Mouse (Mus musculus) cerebellum, adult 11-12 months (tissue): ENCODE data around the gene Rcan1.

Source experiments
- DNase-seq: peaks from one replicate; pipeline ENCODE4 v3.0.0; 2022

Gene Rcan1

DNA sequence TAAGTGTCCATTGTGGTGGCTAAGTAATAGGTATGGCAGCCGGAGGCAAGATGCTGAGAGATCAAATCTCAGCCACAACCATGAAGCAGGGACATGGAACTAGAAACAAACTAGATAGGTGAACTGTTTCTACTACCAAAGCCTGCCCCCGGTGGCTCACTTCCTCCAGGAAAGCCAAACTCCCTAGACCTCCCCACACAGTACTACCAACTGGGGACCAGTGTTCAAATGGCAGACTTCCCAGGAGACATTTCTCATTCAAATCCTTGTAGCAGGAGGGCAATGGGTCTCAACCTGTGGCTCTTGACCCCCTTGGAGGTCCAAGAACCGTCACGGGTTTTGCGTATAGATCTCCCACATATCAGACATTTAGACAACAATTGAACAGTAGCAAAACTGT is 3.6 kb downstream of the Rcan1 start:
- no peak for DNase-seq

DNA sequence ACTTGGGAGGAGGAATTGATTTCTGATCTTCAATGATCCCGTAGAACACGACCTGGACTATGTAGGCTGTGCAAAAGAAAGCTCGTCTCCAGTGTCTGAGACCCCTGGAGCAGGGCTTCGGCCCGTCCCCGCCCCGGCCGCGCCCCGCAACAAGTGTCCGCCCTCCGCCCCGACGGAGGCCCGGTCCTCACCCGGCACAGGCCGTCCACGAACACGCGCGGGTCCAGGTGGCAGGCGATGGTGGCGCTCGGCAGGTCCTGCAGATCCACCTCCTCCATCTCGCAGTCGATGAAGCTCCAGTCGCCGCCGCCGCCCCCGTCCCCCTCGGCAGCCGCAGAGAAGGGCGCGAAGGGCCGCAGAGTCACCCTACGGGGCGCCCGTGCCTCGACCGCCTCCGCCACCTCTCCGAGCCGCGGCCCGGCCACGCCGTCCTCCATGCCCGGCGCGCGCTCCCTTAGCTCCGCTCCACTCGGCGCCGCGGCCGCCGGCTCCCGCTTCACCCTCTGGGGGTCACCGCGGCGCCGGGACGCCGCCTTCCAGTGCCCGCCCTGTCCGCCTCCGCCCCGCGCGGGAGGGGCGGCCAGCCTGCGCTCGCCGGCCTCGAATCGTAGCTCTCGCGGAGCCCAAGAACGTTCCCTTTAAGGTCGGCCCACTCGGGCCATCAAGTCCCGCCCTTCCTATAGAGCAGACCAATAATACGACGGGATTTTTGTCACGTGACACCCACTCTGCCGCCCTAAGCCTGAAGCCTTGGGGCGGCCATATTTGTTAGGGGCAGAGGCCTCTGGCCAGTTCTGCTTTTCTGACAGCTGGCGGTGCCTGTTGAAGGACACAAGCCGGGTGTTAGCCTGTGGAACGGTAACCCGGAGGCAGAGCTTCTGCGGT is 4.8 kb downstream of the Rcan1 start:
- peak; percentile 99 for DNase-seq

DNA sequence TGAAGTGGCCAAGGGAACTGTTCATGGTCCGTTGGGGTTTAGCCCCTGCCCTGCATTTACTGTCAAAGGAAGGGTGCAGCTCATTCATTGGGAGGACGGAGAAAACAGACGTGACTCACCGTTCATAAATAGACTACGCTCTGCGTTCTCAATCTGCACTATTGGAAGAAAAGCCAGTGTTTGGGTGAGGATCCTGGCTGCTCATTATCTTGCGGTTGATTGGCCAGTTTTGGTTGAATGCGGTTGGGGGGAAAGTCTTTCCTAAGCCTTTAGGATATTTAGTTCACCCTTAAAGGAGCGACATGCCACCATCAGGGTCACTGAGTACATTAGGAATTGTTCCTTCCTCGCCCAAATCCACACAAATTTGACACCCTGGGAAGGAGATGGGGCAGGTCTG is 5.4 kb downstream of the Rcan1 start:
- DNase-seq = no peak

DNA sequence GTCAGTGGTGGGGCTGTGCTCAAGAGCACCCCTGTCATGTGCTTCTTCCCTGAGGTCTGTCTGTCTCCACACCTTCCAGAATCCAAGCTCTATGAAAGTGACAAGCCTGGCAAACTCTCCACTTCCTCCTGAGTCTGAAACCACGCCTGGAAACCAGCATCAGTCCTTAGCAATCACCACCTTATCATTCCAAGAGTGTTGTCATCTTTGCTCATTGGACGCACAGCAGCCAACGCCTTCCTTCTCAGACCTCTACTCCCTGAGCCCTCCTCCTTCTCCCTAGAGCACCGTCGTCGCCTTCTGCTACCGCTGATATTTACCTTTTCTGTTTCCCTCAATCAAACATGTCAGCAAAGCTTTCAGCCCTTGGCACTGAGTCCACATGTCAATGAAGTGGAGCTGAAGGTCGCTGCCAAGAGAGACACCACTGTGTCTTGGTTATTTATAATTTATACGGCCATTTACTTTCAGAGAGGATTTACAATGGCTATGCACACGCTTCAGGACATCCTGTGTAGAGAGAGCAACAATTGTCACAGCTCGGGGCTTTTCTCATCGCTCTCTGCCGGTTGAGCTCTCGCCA is 6.2 kb downstream of the Rcan1 start:
- DNase-seq = no peak

DNA sequence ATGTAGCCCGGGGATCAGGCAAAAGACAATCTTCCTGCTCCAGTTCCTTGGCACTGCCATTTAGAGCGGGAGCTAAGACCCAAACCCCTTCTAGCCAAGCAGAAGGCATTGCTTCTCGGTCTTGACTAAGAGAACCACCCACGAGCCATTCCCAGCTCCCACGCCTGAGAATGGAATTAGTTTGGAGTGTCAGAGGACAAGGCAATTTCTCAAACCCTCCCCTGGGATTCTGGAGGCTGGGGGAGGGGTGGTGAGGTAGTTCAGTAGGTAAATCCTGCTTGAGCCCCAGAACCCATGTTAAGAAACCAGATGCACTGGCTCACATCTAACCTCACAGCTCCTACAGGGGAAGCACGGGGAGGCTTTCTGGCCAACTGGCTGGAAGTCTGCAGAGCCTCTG is 9.3 kb downstream of the Rcan1 start:
- DNase-seq = no peak

DNA sequence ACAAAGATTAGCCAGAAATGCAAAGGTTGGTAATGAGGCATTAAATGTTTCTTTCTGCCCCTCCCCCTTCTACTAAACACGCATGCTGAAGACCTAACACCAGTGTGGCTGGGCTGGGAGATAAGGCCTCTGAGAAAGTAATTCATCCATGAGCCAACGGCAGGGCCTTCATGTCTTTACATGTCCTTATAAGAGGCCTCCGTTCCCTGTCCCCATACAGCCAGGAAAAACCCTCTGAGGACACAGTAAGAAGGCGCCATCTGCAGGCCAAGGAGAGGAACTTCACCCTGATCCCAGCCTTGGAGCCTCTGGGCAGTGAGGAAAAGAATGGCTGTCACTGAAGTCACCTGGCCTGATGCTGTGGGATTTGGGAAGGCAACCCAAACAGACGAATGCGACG is 13.1 kb downstream of the Rcan1 start:
- peak; percentile 53 for DNase-seq

DNA sequence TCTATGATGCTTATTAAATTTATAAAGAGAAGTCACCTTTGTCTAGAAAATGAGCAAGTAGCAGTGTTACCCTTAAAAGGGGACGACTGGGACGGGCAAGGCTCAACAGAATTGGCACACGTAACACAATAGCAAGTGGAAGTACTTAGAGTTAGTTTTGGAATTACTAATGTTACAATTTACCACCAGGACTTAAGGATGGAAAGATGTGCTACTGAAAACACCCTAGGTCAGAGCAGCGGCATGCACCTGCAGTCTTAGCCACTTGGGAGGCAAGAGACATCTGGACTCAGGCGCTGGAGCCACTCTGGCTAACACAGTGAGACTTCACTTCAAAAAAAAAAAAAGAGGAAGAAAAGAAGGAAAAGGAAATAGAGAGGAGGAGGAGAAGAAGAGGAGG is 14.7 kb downstream of the Rcan1 start:
- no peak for DNase-seq

DNA sequence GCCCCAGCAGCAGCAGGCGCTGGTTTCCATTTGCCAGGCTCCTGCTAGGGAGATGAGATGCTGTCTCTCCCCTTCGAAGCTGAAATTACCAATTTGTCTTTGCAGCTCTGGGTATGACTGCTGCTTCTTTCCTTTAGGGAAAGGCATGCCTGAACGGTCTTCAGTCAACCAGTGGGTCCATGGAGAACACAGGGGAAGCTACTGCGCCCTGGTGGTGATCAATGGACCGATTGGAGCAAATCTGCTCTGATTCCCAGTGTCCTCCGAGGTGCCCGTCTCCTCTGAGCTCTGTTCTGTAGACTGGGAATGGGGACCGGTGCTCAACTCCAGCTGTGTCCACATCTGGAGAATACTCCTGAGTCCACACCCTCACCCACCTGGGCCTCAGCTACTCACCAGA is 15.2 kb downstream of the Rcan1 start:
- no peak for DNase-seq

DNA sequence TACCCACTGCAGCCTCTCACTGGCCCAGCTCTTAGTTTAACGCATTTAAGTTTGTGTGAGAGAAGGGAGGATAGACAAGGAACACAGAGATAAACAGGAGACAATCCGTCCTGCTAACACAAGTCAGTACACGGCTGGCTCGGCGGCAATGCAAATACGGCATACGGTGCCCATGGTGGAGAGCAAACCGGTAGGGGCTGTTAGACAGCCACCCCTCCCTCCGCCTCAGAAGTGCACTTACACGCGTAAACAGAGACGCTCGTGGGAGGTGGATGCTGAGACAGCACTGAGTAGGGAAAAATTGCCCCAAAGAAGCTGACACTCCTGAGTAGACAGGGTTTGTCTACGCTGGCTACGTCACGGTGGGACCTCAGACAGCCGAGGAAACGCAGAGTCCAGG is 16.2 kb downstream of the Rcan1 start:
- DNase-seq = no peak

DNA sequence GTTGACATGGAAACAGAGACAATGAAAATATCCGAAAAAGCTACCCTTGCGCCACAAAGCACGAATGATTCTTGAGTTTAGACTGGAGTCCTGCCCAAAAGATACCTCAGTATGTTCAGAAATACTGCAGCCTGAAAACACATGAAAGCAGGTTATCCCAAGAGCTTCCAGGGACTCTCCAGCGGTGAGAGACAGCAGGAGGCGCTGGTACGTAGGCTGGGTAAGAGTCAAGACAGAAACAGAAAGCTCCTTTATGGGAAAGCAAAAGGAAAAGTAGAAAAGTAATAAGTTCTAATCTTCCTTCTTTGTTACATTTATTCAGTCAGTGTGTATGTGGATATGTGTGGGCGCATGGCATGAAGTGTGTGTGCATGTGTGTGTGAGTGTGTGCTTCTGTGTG is 16.7 kb downstream of the Rcan1 start:
- no peak for DNase-seq

DNA sequence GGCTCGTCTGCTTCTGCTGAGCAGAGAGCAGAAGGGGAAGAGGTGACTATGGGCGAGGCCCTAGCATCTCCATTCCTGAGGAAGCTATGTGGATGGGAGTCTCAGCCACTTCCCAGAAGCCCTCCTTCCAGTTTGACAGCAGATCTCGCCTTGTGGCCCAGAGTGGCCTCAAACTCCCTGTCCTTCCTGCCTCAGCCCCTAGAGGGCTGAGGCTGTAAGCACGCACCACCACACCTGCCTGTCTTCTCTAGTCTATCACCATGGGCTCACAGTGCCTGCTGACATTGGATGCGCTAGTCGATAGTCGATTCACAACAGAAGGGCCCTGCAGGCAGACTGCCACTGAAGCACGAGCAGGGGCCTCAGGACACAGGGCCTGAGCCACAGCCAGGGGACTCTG is 18.1 kb downstream of the Rcan1 start:
- DNase-seq = no peak

DNA sequence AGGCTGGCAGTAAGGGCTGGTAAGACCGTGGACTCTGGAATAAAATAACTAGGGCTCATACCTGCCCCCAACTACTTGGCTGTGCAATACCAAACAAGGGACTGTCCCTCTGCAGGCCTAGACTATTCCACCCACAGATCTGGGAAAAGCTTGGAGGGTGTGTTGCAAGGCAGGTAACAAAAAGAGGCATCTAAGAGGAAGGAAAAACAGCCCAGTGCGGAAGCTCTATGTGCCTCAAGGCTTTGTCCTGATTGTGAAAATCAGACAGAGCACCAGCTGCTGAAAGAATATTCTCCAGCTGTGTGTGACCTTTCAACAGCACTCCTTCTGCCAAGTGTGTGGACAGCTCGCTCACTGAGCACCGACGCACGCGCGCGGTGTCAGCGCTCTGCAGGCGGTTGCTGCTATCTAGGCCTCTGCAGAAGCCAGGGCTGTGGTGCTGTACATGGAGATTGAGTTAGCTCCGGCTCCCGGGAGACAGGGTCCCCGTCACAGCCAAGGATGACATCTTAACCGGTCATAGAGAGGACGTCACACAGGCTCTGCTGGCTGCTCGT is 19.1 kb downstream of the Rcan1 start:
- DNase-seq = no peak

DNA sequence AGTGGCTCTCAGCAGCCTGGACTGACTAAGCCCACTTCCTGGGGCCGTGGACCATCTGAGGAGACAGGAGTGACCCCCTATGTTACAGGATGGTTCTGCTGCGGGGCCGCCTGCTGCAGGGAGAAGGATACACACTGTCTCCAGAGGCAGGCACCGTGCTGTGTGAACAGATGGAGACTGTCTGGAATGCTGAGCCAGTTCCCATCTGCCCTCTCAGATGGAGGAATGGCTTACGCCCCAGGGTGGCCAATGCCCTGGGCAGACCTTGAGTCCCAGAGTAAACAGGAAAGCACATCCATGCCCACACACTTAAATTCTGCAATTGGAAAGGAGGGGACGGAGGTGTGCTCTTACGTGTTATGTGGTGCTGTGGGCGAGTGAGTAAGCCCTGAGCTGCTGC is 20.3 kb downstream of the Rcan1 start:
- peak; percentile 46 for DNase-seq

DNA sequence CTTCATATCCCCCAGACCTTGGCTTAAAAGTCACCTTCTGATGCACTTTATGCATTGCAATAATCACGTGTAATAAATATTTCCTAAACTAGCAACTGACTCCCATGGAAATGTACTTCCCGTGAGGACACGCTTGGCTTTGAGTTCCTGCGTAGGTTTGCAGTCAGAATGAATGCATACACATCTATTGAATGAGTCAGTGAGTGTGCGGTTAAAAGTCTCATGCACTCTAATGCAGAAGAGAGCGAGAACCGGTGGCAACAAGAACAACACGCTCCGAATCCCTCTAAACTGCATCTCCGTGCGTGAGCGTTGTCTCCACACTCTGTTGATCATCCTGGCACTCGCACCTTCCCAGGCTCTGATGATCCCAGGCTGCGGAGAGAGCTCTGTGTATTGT is 21.6 kb downstream of the Rcan1 start:
- no peak for DNase-seq

DNA sequence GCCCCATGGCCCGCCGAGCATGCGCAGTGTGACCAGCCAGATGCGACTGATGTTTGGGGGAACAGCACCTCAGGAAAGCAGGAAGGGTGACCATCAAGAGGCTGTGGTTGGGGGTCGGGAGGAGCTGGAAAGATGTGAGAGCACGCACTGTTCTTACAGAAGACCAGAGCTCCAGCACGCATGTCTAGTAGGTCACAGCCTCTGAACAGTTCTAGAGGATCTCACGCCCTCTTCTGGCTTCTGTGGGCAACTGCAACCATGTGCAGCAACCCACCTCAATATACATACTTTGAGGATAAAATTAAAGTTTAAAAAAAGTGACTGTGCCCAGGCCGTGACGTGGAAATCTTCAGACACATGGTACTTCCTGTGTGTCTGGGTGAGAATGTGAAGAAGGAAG is 25.3 kb downstream of the Rcan1 start:
- DNase-seq = no peak

DNA sequence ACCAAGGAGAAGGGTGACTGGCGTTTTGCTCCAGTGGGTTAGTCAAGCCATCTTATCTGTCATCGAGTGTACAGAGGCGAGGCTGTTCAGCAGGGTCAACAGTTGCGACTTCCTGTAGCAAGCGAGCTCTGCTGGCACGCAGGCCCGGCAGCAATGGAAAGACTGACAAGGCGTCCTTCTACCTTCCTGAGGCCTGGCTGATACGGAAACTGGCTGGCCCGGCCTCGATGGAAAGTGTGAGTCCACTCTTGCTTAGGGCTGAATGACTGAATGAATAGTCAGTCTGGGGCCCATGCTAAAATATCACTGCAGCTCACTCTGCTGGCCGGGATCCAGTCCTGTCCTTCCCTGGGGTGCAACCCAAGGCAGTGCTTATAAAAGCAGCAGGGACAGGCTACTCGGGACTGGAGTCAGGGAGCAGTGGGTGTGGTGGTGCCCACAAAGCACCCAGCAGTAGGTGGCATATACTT is 27.0 kb downstream of the Rcan1 start:
- DNase-seq = no peak

DNA sequence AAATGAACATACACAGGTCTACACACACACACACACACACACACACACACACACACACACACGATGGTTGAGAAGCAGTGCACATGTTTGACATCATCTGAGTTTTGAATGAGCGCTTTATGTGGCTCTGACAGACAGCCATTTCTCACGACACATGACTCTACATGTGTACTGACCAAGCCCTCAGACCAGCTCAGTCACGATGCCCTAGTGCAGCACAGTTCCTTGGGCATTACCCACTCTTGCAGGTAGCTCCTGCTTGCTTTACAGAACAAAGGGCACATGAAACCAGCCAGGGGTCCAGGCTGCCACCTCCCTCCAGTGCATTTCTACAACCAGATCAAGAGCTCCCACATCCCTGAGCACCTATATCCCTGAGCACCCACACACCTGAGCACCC is 27.7 kb downstream of the Rcan1 start:
- no peak for DNase-seq

DNA sequence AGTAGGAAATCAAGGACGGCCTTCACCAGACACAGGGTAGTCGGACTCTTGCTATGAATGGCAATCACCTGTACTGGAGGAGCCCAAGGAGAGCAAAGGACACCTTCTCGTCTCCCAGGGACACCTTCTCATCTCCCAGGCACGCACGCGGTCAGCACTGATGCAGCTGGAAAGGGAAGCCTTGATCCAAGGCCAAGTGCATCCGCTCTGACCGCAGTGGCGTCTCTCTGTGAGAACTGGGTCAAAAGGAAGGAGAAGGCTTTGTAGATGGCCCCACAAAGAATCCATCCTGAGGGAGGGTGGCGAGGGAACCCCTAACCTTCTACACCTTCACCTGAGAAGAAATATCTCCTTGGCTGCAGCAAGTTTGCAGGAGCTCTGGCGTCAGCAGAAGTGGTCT is 28.5 kb downstream of the Rcan1 start:
- DNase-seq = no peak

DNA sequence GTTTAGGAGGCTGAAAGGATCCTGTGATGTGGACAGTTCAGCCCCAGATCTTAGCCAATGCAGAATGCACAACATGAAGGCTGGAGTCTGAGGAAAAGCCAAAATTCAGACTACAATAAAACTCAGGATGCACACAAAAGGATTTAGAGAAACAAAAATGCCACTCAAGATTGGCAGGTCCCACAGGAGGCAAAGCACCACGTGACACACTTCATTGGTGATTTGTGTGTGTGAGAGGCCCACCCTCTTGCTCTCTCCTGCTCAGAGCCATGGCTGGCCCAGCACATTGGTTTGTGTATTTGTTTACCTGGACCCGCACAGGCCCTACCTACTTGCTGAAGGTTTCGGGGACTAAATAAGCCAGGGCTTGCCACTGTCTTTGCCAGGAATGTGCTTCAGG is 29.5 kb downstream of the Rcan1 start:
- no peak for DNase-seq

DNA sequence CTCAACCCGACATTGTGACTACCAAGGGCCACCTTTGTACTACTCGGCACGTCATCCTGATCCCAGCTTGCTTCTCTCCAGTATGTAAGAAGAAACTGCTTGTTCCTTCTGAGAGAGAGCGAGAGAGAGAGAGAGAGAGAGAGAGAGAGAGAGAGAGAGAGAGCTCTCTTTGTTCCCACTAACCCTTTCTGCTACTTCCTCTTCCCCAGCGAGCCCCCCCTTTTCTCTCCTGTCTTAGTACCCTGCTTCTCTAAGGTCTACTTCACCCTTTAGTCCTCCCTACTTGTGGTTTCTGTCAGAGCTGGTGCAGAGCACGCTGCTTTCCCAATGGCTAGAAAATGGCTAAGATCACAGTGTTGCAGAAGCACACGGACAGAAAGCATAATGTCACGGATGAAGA is 30.4 kb downstream of the Rcan1 start:
- no peak for DNase-seq

DNA sequence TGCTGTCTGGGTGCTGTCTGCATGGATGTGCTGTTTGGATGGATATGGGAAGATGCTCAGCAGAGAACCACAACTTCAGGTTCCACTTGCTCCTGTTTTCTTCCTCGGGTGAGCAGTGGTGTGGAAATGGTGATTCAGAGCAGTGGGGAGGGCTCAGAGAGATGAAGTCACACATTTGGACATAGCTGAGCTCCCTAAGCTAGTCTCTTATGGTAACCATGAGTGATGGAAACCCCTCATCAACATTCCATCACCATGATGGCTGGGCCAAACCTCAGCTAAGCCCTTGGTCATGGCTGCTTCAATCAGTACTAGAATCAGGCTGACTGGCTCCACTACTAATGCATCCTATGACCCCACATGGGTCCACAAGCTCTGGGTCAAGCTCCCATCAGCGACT is 30.9 kb downstream of the Rcan1 start:
- no peak for DNase-seq

DNA sequence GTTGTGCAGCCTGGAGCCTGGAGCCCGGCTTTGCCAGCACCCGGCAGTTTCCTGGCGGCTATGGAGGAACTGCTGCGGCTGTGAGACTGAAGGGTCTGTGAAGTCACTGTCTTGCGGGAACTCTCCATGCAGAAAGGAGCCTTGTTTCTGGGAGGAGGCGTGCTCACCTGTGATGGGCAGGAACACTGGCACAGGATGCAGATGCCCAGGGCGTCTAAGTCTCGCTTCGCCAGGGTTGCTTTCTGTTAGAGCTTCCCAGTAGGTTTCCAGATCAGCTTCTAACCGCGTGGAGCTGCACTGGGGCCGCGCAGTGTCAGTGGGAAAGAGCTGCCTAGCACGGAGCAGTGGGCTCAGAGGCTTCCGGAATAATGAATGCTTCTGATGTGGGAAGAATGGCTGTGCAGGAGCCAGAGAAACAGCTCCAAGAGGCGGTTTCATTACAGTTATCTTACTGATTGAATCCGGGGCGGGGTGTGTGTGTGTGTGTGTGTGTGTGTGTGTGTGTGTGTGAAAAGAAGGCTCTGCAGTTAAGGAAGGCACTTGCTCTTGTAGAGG is 35.2 kb downstream of the Rcan1 start:
- no peak for DNase-seq

DNA sequence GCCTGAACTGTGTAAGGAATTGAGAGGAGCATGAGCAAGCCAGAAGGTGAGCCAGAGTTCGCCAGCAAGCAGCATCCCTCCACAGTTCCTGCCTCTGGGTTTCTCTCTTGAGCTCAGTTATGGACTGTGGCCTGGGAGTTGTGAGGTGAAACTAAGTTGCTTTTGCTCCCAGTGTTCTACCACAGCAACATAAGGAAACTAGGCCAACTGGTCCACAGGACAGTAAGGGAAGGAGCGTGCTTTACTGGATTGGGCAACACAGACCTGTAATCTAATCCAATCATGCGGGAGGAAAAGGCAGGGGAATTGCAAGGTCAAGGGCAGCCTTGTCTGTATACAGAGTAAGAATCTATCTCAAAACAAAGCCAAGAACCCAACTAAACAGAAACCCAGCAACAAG is 37.5 kb downstream of the Rcan1 start:
- DNase-seq = no peak

DNA sequence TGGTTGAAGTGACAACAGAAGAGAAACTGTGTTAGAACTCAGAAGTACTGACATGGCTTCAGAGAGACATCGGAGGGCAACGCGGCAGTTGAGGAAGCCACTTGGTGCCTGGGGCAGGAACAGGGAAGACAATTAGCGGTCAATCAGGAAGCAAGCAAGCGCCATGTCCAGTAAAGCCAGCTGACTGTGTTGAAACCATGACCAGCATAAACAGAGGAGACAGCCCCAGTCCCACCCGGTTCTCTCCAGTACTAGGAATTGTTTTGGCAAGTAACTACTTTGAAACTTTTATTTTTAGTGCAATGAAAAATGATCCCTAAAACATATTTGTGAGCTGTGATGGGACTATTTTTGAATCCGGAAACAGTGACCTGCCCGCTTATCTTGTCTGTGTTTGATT is 39.9 kb downstream of the Rcan1 start:
- no peak for DNase-seq
